Mouse (Mus musculus): Measurements from ENCODE around the gene Tnr.

DNA sequence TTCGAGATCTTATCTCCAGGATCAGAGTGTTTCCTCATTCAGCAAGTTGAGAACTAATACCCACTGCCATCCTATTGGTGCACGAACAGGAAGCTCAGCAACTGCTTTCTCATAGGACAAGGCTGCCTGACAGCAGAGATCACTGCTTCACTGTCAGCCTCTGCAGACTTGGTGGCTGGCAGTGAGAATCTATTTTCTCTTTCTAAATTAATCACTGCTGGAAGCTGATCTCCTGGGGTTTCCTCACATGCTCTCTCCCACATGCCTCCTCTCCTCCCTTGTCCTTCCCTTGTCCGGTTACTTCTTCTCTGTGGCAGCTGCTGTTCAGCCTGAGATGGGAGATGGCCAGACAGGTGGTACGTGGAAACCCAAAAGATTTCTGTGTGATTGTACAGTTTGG is 60.3 kb downstream of the Tnr start:
- no peak for TF ChIP-seq CTCF (IDR thresholded peaks at IDR 0.05 in 2 of 3, conservative IDR thresholded peaks at IDR 0.05 in 1 of 3; ENCODE audit: control insufficient read depth in 1 of 3, insufficient read depth in 1 of 3, low read depth in 2 of 3, low read length in 3 of 3, poor library complexity in 1 of 3, severe bottlenecking in 1 of 3)
- TF ChIP-seq EP300 (IDR thresholded peaks at IDR 0.05; ENCODE audit: low read depth in 1 of 2, low read length in 2 of 2) = no peak
- no peak for TF ChIP-seq SIN3A (IDR thresholded peaks at IDR 0.05; ENCODE audit: low read length)
- no peak for TF ChIP-seq MAZ (IDR thresholded peaks at IDR 0.05; ENCODE audit: low read depth, low read length)
- no peak for TF ChIP-seq GATA1 (IDR thresholded peaks at IDR 0.05; ENCODE audit: low read depth, low read length)
- TF ChIP-seq SMC3 (IDR thresholded peaks at IDR 0.05; ENCODE audit: low read depth, low read length) = no peak
- no peak for TF ChIP-seq MAX (IDR thresholded peaks at IDR 0.05; ENCODE audit: low read length)
- no peak for TF ChIP-seq POLR2A (IDR thresholded peaks at IDR 0.05; ENCODE audit: control insufficient read depth in 1 of 2, insufficient read depth in 1 of 2, low read depth in 1 of 2, low read length in 2 of 2, poor library complexity in 1 of 2)
- TF ChIP-seq UBTF (IDR thresholded peaks at IDR 0.05; ENCODE audit: borderline replicate concordance, insufficient read depth, low read depth, low read length) = no peak
- TF ChIP-seq NRF1 (IDR thresholded peaks at IDR 0.05; ENCODE audit: insufficient read depth, low read depth, low read length, poor library complexity, severe bottlenecking) = no peak
- TF ChIP-seq RAD21 (IDR thresholded peaks at IDR 0.05; ENCODE audit: low read depth, low read length) = no peak
- TF ChIP-seq ZKSCAN1 (IDR thresholded peaks at IDR 0.05; ENCODE audit: low read depth, low read length) = no peak
- TF ChIP-seq ZNF384 (IDR thresholded peaks at IDR 0.05; ENCODE audit: low read depth, low read length) = no peak
- TF ChIP-seq NELFE (IDR thresholded peaks at IDR 0.05; ENCODE audit: low read depth, low read length) = no peak
